Mouse (Mus musculus) layer of hippocampus, adult 2 months (tissue): ENCODE measurements around the gene Rflna. TPM values are rescaled to one million over a fixed set of nuclear protein-coding genes. Genes with fewer than 3 reads are reported as not detected.

Source experiments
- DNase-seq, 2 experiments: peaks; one replicate each; pipeline ENCODE4 v3.0.0; 2022; ENCODE audit warnings: low spot score in 2 of 2
- H3K27ac ChIP-seq: fragments of 200-600 bp; 2 replicates; pipeline ENCODE4 v1.8.1; 2022
- H3K4me3 ChIP-seq: fragments of 200-600 bp; 2 replicates; pipeline ENCODE4 v1.8.1; 2022; ENCODE audit warnings: mild to moderate bottlenecking
- CTCF ChIP-seq: fragments of 200-600 bp; conservative IDR thresholded peaks from 2 replicates; pipeline ENCODE4 v1.8.1; 2022; ENCODE audit warnings: antibody characterized with exemption, mild to moderate bottlenecking, moderate library complexity
- long read RNA-seq, 2 experiments: library from polyadenylated mRNA; stranded (forward); transcript quantifications; one replicate each; pipeline ENCODE4 v2.0.0; 2021; ENCODE audit warnings: borderline mapping rate in 2 of 2
- total RNA-seq, 2 experiments: library from RNA; stranded (reverse); gene quantifications; 2 replicates each; pipeline ENCODE4 v1.2.3; 2021

Rflna gene
- under 1 TPM; 0.44 to 0.83 TPM for total RNA-seq
- long read RNA-seq, experiment 1 = 0 reads
- long read RNA-seq, experiment 2 = 0 reads

DNA sequence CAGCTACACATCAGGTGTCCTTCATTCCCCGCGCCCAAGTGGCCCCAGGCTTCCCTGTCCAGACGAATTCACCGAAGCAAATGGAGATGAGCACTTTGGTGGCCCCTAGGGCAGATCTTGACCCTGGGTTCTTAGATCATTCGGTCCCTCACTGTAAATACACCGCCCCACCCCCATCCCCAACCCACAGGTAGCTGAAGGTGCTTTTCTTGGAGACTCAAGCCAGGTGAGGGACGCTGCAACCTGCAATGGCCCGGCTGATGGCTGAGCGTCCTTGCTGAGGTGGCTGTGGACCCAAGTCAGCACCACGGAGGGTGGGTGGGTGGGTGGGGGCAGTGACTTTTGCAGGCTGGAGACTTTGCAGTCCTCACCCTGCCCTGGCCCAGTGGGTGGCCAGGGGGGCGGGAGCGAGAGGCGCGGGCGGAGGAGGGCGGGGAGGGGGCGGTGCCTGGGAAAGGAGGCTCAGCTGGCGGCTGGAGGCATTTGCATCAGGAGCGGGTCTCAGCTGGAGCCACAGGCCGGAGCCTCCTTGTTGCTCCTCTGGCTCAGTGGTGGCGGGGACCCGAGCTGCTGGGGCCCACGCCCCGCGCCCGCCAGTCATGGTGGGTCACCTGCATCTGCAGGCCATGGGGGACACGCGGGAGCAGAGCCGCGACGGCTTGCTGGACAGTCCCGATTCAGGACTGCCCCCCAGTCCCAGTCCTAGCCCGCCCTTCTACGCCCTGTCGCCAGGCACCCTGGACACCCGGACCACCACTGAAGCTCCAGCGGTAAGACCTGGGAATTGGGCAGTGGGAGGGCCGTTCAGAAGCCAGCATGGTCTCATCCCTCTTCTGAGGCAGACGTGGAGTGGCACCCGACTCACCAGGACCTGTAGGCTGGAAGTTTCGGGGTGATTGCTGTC lies at the start of gene Rflna:
TSS of gene Rflna (plus strand) at position 253 of the 904 bp plus-strand sequence.
- TF ChIP-seq CTCF = no peak
- Histone ChIP-seq H3K4me3 (peak within 1 kb of the TSS; percentile 9; the same call in 1 of the 2 replicates), H3K27ac (no peak within 1 kb of the TSS)
- no peak for DNase-seq

DNA sequence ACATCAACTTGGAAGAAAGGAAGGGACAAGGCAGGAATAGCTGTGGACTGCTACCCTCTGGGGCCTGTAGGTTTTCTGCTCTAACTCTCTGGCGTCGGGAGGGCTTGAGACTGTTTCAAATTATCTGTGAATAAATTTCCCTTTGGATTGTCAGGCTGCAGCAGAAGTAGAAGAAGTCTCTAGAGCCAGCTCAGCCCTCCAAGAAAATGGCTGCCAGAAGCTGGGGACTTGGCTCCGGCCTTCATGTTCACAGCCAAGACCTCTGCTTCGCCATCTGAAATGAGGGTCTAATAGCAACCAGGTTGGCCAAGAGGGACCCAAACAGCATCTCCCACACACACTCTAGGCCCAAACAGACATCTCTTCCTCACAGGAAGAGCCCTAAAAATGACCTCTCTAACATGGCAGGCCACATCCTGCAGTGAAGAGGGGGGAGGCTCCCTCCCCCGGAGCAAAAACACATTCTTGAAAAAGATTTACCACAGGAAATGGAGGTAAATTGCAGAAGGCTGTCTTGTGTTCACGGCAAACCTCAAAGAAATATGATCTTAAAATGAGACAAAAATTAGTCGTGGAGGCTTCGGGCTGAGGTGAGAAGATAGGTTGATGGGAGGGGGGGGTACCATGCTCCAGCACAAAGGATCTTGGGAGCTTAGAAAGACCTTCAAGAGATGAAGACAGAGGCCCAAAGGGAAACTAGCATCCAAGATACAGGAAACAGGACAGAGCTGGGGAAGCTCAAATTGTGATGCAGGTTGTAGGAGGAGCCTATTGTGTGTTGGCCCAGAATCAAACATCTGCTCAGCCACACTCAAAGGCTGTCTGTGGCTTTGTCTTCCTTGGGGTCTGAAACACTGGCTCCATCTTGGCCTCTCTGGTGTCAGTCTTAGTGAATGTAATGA lies 48.4 kb upstream of the Rflna start:
- Histone ChIP-seq H3K4me3 (no peak overlapping the region), H3K27ac (no peak overlapping the region)
- TF ChIP-seq CTCF = no peak
- DNase-seq = no peak

- DNase-seq = no peak
- TF ChIP-seq CTCF = no peak
- no peak overlapping the region for H3K27ac ChIP-seq
- no peak overlapping the region for H3K4me3 ChIP-seq
These were observed 45.5 kb upstream of the Rflna start for GRCm38 (mm10) chr5:124957491-124957890.

DNA sequence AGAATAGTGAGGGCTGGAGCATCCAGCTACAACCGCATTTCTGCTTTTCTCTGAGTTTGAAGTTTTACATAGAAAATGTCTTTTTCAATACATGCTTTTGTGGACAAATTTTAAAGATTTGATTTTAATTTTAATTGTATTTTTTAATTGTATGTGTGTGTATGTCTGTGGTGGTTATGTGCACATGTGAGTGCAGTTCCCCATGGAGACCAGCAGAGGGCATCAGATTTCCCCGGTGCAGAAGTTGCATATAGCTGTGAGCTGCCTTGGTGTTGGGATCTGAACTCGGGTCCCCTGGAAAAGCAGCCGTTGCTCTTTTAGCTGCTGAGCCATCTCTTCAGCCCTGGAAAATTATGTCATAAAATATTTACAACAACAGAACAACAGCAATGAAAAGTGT lies 43.9 kb upstream of the Rflna start:
- no peak overlapping the region for H3K4me3 ChIP-seq
- peak; percentile 60 for TF ChIP-seq CTCF
- no peak overlapping the region for H3K27ac ChIP-seq
- DNase-seq = no peak

GRCm38 (mm10) chr5:124960131-124960901 lies 42.7 kb upstream of the Rflna start:
- Histone ChIP-seq H3K27ac (peak overlapping the region; percentile 51; the same call in 1 of the 2 replicates), H3K4me3 (no peak overlapping the region)
- peak; percentile 38 to 54 for DNase-seq
- peak; percentile 32 for TF ChIP-seq CTCF

- TF ChIP-seq CTCF = no peak
These were observed 41.6 kb upstream of the Rflna start for GRCm38 (mm10) chr5:124961433-124961832.

DNA sequence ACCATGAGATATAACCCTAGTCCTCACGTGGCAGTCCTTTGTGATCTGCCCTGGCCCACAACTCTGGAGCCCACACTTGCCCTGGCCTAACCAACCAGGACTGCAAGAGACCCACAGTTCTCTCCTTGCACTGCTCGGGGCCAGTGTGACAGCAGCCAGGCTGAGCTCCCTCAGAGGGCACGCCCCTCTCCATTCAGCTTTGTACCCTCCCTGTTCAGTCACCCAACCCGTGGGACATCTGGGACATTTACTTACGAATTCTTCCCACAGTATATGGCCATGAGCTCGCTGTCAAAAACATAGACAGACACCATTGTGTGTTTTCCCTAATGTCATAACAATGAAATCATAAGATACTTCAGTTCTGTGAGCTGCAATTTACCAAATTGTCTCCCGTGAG lies 40.3 kb upstream of the Rflna start:
- Histone ChIP-seq H3K4me3 (no peak overlapping the region), H3K27ac (no peak overlapping the region)
- no peak for DNase-seq
- TF ChIP-seq CTCF = no peak

More at GRCm38 (mm10) chr5:124961433-124961832, 41.6 kb upstream of the Rflna start:
- no peak overlapping the region for H3K4me3 ChIP-seq
- no peak for DNase-seq
- H3K27ac ChIP-seq = no peak overlapping the region

- peak; percentile 27 for TF ChIP-seq CTCF
- Histone ChIP-seq H3K4me3 (peak overlapping the region; percentile 37; the same call in 1 of the 2 replicates), H3K27ac (peak overlapping the region; percentile 78)
- DNase-seq = peak; percentile 40 to 50
These were observed 39.0 kb upstream of the Rflna start for GRCm38 (mm10) chr5:124963806-124964672.

- peak in 1 of 2 experiments; percentile 38 for DNase-seq
- no peak for TF ChIP-seq CTCF
- 0 out of 2 replicates have a peak overlapping the region, but pooled peaks have one; percentile 32 for H3K27ac ChIP-seq
- no peak overlapping the region for H3K4me3 ChIP-seq
These were observed 36.2 kb upstream of the Rflna start for GRCm38 (mm10) chr5:124966622-124967332.

- no peak overlapping the region for H3K27ac ChIP-seq
These were observed 33.2 kb upstream of the Rflna start for GRCm38 (mm10) chr5:124969790-124970189.

GRCm38 (mm10) chr5:124986222-124986621 lies 16.8 kb upstream of the Rflna start:
- peak; percentile 55 for TF ChIP-seq CTCF
- DNase-seq = no peak
- Histone ChIP-seq H3K27ac (no peak overlapping the region), H3K4me3 (no peak overlapping the region)

More at GRCm38 (mm10) chr5:124969790-124970189, 33.2 kb upstream of the Rflna start:
- TF ChIP-seq CTCF = no peak
- DNase-seq = no peak
- H3K4me3 ChIP-seq = no peak overlapping the region
